12 mouse cellular contexts compared by ENCODE assay signal in the genomic region with DNA sequence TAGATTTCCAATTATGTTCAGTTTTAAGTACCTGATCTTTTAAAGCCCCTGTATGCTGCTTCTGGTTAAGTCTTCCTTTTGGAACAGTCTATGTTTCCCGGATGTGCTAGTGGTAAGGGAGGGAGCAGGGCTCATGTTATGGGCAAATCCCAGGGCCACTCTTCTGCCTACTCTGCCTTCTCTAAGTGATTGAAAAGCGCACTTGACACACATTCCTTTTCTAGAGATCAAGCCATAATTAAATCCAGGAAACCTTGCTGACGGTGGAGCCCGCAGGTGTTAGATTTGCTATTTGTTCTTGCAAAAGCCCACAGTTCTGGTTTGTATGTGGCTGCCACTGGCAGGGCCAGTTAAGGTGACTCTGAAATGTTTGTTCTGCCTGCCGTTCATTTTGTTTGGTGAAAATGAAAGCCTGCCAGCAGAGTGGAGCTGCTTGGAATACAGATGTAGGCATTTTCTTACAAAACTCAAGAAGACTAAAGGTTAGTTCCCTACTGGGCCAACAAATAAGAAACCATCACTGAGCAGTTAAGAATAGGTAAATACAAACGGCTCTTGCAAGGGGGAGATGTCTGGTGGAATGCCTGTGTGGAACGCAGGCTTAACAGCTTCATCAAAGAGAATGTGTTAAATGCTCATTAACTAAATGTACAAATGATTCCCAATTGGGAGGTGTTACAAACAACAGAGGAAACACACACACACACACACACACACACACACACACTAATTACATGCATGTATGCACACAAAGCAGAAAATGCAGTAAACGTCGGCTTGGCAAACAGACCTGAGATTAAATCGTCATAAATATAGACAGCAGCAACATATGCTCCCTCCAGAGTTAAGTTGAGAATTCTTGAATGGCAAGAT. TPM values are rescaled to one million over a fixed set of nuclear protein-coding genes. Genes with fewer than 3 reads are reported as not detected.
A peak's percentile ranks its signal among the peaks of the same experiment; 100 is the strongest.
DNase-seq lines count a peak whose midpoint lies in the region; ATAC-seq and TF ChIP-seq lines count a peak whose summit lies in the region.
"Had no signal": no experiment of that assay in that cellular context is flagged by ENCODE, and none has a peak within 500 bp of the region (broad histone marks: within the 10 kb centered on the region; RNA-seq: fewer than 3 reads in every experiment).

No protein-coding gene starts in this region.

- WGBS in forebrain, postnatal 0 days, result 21% methylated on average over 10 of the region's 10 CpGs

- H3K27ac ChIP-seq in left cerebral cortex, adult 2 months, result 0 out of 2 replicates have a peak overlapping the region, but pooled peaks have one; percentile 5
- H3K27ac ChIP-seq in forebrain, postnatal 0 days (ENCODE audit: low read depth, low read length), result no peak overlapping the region
- H3K27ac ChIP-seq: heart, adult 2 months; liver, embryonic 13.5 days had no signal

- ATAC-seq in forebrain, postnatal 0 days, result peak; percentile 53; the same call in 1 of the 2 replicates
- ATAC-seq: activated CD4-positive, CD25-positive, alpha-beta regulatory T cell, adult 4 months had no signal

- no peak overlapping the region for H3K4me2 ChIP-seq in forebrain, postnatal 0 days (ENCODE audit: low read depth)
- H3K4me2 ChIP-seq: liver, embryonic 13.5 days had no signal

- H3K27me3 ChIP-seq in forebrain, postnatal 0 days (ENCODE audit: insufficient read depth, low read length), result no peaks in the 10 kb centered on the region
- H3K27me3 ChIP-seq: liver, embryonic 13.5 days had no signal

- no peak for TF ChIP-seq CTCF in left cerebral cortex, adult 2 months (IDR thresholded peaks at IDR 0.05)
- no peak for TF ChIP-seq CTCF in forebrain, postnatal 0 days (IDR thresholded peaks at IDR 0.05; ENCODE audit: low read depth)

- no peaks in the 10 kb centered on the region for H3K36me3 ChIP-seq in forebrain, postnatal 0 days (ENCODE audit: insufficient read depth)
- H3K36me3 ChIP-seq: liver, embryonic 13.5 days had no signal

- H3K4me3 ChIP-seq in left cerebral cortex, adult 2 months, result no peak overlapping the region
- H3K4me3 ChIP-seq in forebrain, postnatal 0 days (ENCODE audit: low read depth, low read length), result no peak overlapping the region
- H3K4me3 ChIP-seq: heart, adult 2 months; liver, embryonic 13.5 days had no signal

- no peaks in the 10 kb centered on the region for H3K9me3 ChIP-seq in forebrain, postnatal 0 days (ENCODE audit: low read length)
- H3K9me3 ChIP-seq: liver, embryonic 13.5 days had no signal

- DNase-seq in left cerebral cortex, adult 2 months (ENCODE audit: extremely low spot score in 1 of 2, low spot score in 2 of 2), result peak in 1 of 2 experiments; percentile 13
- no peak for DNase-seq in left cerebral cortex, postnatal 36 days (ENCODE audit: low spot score in 2 of 2)
- peak; percentile 38 for DNase-seq in brain, adult 2 months (ENCODE audit: low read depth, low spot score)
- DNase-seq in forebrain, postnatal 0 days, result peak; percentile 26
- DNase-seq in lung, postnatal 36 days, result peak; percentile 66
- DNase-seq in cerebellum, adult 11 months, result no peak
- DNase-seq in spleen, adult 12 weeks (ENCODE audit: low spot score), result no peak
- DNase-seq: heart, adult 2 months; kidney, postnatal 4 days; liver, embryonic 13.5 days; right cerebral cortex, postnatal 4 days had no signal

- intact Hi-C loops in left cerebral cortex, adult 2 months (cut with DNase I), result loop anchor here (5.0 kb wide), 1 partner anchor 42 kb away; a partner anchor contains a TSS
- intact Hi-C loops in left cerebral cortex, postnatal 36 days (cut with DNase I), result no loop called here

- no peak overlapping the region for H3K9ac ChIP-seq in forebrain, postnatal 0 days
- H3K9ac ChIP-seq: liver, embryonic 13.5 days had no signal

- peaks cover 4% of the 10 kb centered on the region; the same call in 1 of the 2 replicates for H3K4me1 ChIP-seq in forebrain, postnatal 0 days (ENCODE audit: insufficient read depth)
- H3K4me1 ChIP-seq: liver, embryonic 13.5 days had no signal

RNA-seq across cellular contexts. Expression of a gene that starts 43.1 kb away (rescaled TPM):
- 10 to 100 TPM; 46.9 to 55.4 TPM for total RNA-seq in left cerebral cortex, adult 2 months (2021)
- total RNA-seq in left cerebral cortex, postnatal 36 days (2021), result 10 to 100 TPM; 47.9 to 50.6 TPM
- 24.8 and 33.3 TPM in 2 replicates for total RNA-seq in forebrain, postnatal 0 days (2014; rRNA removed)
- polyA plus RNA-seq in forebrain, postnatal 0 days (2015; fragmentation: Nextera tagmentation; extraction: Ambion mirVana), result 2.2 and 3.6 TPM in 2 replicates

Comparison
In these comparisons a context has a peak if more than half of its experiments do, and no peak if none do; other contexts are left out.
1. DNase-seq: peak in brain, adult 2 months (single experiment), forebrain, postnatal 0 days (single experiment) and lung, postnatal 36 days (single experiment); none in left cerebral cortex, postnatal 36 days (0 of 2), cerebellum, adult 11 months (single experiment) and spleen, adult 12 weeks (single experiment).